Mouse (Mus musculus) layer of hippocampus, postnatal 25 days (tissue): Measurements from ENCODE around the gene Higd1c. TPM values are rescaled to one million over a fixed set of nuclear protein-coding genes. Genes with fewer than 3 reads are reported as not detected.
"Not testable (repeated sequence)": the region's sequence is repeated elsewhere in the genome, so short reads cannot be mapped to it uniquely, and the experiment has no call there.

Experiments used
- DNase-seq, 2 experiments: peaks; one replicate each; pipeline ENCODE4 v3.0.0; 2022; ENCODE audit warnings: mixed read lengths in 2 of 2, low spot score in 1 of 2; ENCODE audit errors: extremely low spot score in 1 of 2
- total RNA-seq, 2 experiments: library from RNA; stranded (reverse); gene quantifications; 2 replicates each; pipeline ENCODE4 v1.2.3; 2021

Higd1c gene
- total RNA-seq, 2 experiments from 2014 or later, result not detected

DNA sequence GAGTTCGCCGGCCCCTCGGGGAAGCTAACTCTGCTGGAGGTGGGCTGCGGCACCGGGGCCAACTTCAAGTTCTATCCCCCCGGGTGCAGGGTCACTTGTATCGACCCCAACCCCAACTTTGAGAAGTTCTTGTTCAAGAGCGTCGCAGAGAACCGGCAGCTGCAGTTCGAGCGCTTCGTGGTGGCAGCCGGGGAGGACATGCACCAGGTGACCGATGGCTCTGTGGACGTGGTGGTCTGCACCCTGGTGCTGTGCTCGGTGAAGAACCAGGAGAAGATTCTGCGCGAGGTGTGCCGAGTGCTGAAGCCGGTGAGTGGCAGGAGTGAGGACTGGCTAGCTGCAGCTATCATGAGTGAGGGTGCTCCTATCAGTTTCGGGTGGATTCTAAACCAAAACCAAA lies 10.9 kb upstream of the Higd1c start:
- DNase-seq, result not testable (repeated sequence)

DNA sequence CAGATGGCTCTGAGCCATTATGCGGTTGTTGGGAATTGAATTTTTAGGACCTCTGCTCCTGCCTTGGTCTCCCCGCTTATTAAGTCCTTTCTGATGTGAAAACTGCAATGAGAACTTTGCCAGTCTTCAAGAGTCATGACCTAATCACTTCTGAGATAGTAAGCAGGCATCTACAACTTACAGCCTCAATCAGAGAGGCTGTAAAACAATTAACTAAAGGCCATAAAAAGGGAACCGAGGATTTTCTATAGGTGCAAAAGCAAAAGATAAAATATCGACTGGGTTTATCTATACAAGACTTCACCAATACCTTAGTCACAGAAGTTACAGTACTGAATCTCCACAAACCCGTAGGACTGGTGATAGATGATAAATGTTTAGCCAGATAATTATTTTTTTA lies 8.5 kb upstream of the Higd1c start:
- DNase-seq, result no peak

DNA sequence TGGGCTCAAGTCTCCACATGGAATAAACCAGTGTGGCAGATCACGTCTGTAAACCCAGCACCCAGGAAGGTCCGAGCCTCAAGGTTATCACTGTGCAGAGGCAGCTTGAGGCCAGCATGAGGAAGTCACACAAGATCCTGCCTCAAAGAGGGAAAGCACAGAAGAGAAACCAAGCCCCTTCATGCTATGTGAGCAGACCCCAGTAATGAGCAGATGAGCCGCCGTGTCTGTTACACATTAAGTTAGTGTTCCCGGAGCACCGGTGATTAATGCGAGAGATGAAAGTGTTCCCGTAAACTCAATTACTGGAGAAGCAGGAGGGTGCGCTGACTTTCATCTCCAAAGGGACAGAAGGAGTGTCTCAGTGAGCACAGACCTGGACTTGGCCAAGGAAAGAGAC lies 1.6 kb downstream of the Higd1c start:
- DNase-seq, result not testable (repeated sequence)

DNA sequence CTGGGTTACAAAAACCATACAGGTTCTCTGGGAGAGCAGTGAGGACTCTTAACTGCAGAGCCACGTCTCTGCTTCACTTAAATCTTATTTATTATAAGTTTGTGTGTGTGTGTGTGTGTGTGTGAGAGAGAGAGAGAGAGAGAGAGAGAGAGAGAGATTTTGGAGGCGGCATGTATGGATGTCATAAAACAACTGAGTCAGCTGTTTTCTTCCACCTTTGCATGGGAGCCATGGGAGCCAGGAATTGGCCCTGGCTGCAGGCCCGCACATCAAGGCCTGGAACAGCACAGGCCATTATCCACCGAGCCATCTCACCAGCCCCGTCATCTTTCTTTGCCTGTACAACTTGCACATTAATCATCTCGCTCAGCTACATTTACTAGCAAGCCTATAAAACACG lies 2.8 kb downstream of the Higd1c start:
- no peak for DNase-seq

DNA sequence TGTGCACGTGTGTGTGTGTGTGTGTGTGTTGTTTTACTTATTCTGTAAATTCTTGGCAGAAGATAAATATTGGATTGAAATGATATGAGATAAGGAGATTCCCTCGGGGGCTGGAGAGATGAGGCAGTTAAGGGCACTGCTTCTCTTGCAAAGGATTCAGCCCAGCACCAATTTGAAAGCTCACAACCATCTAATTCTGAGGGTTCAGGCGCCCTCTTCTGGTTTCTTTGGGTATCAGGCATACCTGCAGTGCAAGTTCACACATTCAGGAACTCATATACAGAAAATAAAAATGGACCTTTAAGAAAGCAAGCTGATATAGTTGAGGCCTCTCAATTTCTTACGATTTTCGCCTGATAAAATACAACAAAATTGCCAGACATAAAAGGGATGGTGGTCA lies 10.7 kb downstream of the Higd1c start:
- DNase-seq, result peak; percentile 27 to 74

DNA sequence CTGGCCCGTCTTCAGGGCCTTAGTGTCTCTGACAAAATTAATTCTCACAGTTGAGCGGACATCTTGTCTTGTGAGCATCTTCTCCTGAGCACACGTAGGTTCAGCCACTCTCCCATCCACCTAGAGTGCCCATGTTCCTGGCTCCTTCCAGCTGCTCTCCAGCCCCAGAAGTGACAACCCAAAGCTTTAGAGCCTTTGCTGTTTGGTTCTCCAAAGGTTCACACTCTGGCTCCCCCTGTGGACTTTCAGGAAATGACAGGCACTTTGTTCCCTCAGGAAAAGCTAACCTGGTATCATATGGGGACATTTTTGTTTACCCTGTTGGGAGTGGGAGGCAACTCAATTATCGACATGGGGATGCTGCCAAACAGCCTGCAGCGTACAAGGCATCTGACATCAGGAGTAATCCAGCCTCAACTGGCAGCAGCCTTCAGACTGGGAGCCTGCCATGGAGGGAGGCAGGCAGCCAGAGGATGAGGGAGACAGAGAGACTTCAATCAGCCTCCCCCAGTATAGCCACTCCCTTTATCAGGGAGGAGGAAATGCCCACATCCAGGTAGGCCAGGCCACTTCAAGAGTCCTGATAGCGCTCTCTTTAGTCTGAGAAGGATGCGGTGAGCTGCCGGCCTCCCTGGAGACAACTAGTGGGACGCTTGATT lies 13.6 kb downstream of the Higd1c start:
- not testable (repeated sequence) for DNase-seq

DNA sequence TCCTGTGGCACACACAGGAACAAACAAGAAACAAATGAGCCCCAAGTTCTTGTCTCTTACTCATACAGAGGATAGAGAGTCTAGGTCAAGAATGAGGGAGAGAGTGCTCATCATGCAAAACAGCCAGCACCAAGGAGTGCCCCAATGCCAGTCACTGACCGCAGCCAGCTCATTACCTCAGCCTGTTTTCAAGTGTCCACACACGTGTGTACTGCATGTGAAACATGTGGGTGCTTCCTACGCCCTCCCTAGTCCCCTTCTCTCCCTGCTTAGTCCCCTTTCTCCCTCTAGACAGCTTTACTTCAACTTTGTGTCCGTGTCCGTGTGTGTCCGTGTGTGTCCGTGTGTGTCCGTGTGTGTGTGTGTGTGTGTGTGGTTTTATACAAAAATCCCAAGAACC lies 15.3 kb downstream of the Higd1c start:
- no peak for DNase-seq

DNA sequence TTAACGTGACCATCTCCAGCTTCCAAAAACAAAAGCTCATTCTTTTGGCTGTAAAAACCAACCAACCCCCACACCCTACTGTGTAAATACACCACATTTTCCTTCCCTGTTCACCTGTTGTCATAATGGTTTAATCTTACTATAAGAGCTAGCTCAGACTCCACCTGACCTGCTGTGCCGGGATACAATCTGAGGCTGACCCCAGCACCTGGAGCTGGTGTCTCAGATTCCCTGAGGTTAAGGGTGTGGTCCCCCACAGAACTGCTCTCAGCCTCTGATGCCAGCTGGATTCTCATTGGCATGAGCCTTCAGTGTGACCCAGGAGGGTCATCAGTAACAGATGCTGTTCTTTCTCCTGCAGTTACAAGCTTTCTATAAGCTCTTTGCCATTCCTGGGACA lies 15.8 kb downstream of the Higd1c start:
- DNase-seq, result no peak

DNA sequence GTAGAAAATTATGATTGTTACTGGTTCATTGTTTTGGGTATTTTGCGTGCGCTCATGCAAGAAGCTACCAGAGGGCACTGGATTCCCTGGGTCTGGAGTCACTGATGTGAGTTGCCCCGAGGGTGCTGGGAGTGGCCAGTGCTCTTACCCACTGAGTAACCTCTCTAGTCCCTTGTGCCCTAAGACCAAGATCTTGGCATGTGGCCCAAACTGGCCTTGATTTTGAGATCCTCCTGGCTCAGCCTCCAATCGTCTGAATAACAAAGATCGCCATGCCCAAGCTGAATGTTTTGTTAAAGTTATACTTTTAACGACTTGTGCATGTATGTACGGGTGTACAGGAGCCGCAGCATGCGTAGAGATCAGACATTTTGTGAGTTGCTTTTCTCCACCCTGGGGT lies 21.4 kb downstream of the Higd1c start:
- no peak for DNase-seq

DNA sequence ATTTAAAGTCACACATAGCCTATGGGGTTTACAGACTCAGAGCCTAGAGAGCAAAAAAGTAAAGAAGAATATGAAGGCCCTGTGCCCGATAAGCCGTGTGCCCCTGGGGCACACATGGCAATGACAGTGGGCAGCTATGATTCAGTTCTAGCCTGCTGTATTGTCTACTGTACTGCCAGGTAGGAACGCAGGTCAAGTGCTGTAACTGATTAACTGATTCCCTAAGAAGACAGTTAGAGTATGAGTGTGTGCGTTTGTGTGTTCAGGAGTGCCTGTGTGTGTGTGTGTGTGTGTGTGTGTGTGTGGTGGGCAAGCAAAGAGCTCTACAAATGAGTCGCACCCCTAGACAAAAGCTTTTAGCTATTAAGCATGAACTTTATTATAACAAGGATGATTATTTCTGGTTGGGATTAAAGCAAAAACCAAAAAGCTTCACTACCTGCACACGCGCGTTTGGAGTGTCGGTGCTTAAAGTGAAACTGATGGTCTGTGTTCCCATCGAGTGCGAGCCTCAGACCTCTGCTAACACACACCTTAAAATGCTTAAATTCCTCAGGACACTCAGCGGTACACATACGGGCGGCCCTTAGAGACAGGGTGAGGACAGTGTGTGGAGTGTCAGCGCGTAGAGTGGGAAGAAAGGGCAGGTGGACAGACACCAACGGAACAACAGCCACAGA lies 23.3 kb downstream of the Higd1c start:
- no peak for DNase-seq

DNA sequence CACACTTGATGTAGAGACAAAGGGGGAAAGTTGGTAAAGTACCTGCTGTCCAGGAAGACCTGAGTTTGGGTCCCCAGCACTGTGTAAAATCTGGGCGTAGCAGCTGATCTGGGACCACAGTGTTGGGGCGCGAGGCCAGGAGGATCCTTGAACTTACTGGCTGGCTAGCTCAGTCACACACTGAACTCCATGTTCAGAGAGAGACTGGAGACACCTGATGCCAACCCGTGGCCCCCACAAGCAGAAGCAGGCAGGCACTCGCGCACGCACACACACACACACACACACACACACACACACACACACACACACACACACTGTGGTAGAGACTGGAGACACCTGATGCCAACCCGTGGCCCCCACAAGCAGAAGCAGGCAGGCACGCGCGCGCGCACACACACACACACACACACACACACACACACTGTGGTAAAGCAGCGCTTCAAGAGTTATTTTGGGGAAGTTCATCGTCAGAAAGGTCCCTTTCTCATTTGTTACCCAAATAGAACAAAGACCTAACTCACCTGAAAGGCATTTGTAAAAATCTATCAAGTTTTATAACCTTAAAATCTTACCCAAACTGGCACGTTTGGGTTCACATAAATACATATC lies 24.0 kb downstream of the Higd1c start:
- DNase-seq, result no peak

DNA sequence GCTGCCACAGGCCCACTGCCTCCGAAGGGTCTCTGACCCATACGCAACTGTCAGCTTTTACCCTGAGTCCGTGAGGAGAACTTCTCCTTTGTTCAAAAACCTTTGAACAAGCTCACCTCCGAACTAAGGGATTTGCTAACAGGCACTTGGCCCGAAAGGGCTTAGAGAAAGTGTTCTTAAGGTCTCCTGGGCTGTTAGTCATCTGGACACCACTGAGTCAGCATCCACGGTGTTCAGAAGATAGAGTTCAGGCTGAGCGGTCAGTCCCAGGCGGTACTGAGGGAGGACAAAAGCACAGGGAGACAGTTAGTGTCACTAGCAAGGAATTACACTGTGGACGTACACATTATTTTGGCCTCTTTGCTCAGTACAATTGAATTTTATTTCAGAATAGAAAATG lies 24.5 kb downstream of the Higd1c start:
- no peak for DNase-seq

DNA sequence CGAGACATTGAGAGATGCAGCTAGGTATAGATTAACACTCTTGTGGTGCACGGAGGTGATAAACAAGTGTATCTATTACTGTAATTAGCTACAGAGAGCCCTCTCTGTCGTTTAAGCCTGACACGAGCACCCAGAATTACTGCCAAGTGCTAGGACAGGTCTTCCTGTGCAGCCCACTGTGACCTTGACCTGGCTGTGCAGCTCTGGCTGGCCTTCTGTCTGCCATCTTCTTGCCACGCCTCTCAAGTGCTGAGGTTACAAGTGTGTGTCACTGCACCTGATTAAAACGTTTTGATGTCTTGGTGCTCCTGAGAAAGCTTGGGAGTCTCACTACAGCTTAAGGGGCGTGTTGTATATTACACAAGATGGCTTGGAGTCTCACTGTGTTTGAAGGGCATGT lies 26.7 kb downstream of the Higd1c start:
- no peak for DNase-seq

DNA sequence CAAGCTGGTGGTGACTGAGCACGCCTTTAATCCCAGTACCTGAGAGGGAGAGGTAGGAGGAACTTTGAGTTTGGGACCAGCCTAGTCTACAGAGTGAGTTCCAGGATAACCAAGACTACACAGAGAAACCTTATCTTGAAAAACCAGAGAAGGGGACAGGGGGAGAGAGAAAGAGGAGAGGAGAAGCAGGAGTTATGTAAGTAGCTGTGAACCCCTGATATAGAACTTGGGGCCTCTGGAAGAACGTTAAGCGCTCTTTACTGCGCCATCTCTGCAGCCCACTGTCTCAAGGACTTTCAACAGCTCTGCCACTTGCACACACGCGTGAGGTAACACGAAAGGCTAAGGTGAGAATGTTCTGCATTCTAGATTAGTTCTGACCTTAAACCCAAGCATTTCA lies 27.3 kb downstream of the Higd1c start:
- DNase-seq, result no peak

DNA sequence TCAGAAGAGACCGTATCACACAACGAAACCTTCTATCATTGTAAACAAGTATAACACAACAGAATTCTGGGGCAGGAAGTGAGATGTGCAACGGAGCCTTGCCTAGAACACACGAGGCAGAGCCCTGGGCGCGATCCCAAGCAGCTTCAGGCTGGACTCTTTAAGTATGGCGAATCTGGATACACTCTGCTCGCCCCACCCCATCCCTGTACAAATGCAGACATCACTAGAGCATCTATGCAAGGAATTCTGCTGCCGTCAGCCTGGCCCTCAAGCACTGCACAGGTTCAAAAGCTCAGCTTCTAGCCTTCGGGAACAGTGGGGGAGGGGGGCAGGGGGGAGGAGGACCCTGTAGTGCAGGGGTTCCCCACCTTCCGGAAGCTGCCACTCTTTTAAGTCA lies 28.7 kb downstream of the Higd1c start:
- no peak for DNase-seq

DNA sequence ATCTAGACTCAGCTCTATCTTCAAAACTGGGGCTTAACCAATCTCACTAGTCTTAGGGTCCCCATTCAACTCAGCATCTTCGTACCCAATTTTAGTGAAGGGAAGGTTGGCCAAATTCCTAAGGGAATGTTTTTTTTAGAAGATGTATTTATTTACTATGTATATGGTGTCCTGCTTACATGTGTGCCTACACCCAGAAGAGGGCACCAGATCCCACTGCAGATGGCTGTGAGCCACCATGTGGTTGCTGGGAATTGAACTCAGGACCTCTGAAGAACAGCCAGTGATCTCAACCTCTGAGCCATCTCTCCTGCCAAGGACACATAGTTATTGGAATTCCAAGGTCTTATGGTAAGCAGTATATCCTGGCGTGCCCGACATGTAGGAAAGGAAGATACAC lies 31.2 kb downstream of the Higd1c start:
- DNase-seq, result no peak

DNA sequence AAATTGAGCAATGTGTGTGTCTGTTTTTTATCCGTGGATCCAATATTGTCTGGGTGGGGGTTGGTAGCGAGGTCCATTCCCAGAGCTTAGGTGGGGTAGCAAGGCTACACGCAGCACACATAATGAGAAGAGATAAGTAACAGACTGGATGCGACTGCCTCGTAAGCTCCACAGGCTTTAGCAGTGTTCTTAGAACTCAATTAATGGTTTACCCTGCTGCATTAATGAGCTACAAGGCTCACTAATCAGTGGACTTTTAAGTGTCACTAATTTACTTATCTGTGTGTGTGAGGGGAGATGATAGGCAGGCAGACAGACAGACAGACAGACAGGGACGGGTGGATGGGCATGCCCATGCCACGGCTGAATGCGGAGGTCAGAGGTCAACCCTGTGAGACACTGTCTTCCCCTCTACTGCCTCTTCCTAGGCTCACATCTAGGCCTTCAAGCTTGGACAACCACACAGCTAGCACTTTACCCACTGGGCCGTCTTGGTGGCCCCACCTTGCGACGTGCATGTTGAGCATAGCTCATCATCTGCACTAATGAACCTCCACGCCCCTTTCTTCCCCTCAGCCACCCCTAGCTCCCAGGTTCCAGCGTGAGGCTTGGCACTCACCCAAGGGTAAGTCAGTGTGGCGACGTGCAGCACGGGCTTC lies 36.4 kb downstream of the Higd1c start:
- DNase-seq, result no peak

DNA sequence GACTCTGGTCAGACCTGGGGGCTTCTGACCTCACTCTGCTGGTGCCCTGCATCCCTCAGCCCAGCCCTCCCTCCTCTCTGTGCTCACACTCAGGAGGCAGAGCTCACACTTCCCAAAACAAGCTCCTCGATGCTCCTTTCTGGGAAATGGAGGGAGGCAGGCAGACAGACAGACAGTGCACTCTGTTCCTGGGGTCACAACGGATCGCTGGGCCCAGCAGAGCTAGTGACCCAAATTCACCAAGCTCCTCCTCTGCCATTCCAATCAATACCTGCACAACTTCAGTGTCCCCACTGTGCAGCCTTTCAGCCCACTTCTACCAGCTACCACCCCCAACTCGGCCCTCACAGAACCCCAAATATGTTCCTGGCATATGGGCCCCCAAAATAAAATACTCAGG lies 37.5 kb downstream of the Higd1c start:
- no peak for DNase-seq

DNA sequence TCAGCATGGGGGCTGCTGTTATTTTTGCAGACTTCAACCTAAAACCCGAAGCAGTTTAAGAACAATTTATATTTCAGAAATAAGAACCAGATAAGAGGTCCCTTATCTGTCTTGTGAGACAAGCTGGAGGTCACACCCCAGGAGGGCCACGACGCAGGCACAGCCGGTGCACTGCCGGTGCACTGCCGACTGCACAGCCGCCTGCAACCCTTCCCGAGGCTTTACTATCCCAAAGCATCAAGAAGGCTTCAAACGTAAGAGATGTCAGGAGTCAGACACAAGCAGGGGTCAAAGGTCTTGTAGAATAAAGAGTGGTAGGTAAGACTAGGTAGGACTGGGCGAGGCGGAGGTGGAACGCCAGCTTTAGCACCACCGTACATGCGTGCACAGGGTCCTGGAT lies 38.0 kb downstream of the Higd1c start:
- DNase-seq, result no peak

DNA sequence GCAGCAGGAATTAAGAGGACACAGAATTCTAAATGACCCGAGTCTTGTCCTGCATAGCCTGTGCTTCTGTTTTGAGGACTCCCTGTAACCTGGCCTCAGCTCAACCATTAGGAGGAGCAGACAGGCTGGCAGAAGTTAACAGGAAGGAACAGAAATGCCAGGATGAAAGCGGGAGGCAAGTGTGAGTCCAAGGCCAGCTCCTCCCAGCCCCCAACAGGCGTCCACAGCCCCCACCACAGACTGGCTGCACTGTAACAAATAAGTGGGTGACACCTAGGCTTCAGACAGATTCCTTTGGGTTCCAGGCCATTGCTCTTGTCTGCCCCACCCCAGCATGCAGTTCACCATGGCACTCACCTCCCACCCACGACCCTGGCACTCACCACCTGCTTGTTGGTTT lies 38.5 kb downstream of the Higd1c start:
- no peak for DNase-seq

DNA sequence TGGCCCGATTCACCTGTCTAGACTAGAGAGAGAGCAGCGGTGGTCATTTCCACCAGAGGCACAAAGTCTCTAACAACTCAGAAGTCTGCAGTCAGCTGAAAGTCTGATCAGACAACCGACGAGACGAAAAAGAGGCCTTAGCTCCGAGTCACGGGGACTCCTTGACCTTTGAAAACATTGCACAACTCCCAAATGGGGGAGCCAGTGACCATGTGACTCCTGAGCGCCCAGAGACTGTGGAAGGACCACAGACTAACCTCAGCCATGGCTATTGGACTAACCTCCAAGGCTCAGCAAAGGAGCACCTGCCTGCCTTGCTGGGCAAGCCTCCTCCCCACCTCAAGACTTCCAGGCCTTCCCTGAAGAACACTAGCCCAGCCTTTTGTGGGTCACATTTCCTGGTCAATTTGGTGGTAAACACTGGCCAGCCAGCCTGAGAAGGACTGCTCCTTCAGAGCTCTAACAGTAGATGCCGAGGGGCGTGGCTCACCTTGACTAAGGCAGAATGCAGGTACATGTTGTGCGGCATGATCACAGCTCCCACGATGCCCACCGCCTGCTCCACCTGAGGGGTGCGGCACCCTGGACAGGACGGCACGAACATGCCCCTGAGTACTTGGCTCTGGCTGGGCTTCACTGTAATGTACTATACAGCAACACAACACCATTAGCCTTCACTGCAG lies 39.1 kb downstream of the Higd1c start:
- no peak for DNase-seq
